Mouse (Mus musculus) brain, embryonic 14.5 days (tissue): ENCODE data around the gene Asic4.

ENCODE experiments used
- CTCF ChIP-seq: fragments of 200-500 bp; IDR thresholded peaks from 2 replicates; pipeline ENCODE4 v1.5.1; 2012; ENCODE audit warnings: inconsistent platforms, mild to moderate bottlenecking, moderate library complexity, borderline replicate concordance; ENCODE audit not compliant: insufficient read depth, insufficient read length; ENCODE audit errors: extremely low read depth
- POLR2A ChIP-seq: fragments of 200-500 bp; IDR thresholded peaks from 2 replicates; pipeline ENCODE4 v1.6.1; 2012; ENCODE audit warnings: mild to moderate bottlenecking, inconsistent platforms, borderline replicate concordance; ENCODE audit not compliant: poor library complexity, insufficient read depth, insufficient read length, severe bottlenecking; ENCODE audit errors: extremely low read depth

GRCm38 (mm10) chr1:75480735-75481134 is 30.5 kb downstream of the Asic4 start:
- TF ChIP-seq CTCF = no peak
- no peak for TF ChIP-seq POLR2A
